Mouse (Mus musculus) cerebellum, adult 9-10 months (tissue): ENCODE data around the gene Tnnc1.

Experiments used
- DNase-seq: peaks from one replicate; pipeline ENCODE4 v3.0.0; 2022

Gene Tnnc1

GRCm38 (mm10) chr14:31260932-31261331 lies 52.8 kb downstream of the Tnnc1 start:
- DNase-seq = no peak
